Mouse (Mus musculus): ENCODE data around the gene Znrf2. TPM values are rescaled to one million over a fixed set of nuclear protein-coding genes. Genes with fewer than 3 reads are reported as not detected.

The Znrf2 gene
- total and polyA plus RNA-seq, 3 experiments: 16.1 to 21.3 TPM; not detected in 1

DNA sequence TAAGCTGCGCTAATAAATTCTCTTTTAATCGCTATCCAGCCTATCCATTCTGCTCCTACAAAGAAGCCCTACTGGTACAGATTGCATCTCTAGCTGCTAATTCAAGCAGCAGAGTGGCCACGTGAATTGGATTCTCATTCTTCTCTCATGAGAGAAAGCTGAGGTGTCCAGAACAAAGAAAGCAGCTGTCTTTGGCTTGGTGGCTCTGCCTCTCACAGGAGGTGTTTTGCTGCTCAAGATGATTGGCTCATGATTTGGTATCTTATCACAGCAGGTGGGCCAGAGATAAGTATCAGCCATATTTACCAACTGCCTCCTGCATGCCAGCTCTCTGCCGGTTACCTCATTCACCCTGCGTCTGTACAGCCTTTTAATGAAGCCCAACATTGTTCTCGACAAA is 34.8 kb upstream of the Znrf2 start:
- no peaks in the 10 kb centered on the region for H3K79me2 ChIP-seq (ENCODE audit: control insufficient read depth, insufficient read depth, low read length, poor library complexity)
- H3K27me3 ChIP-seq (ENCODE audit: control insufficient read depth in 1 of 2, insufficient read depth in 2 of 2, low read length in 2 of 2): no peaks in the 10 kb centered on the region
- peaks cover 0 to 5% of the 10 kb centered on the region in 2 experiments; a peak in 2 of 4 replicates for H3K36me3 ChIP-seq (ENCODE audit: control insufficient read depth in 1 of 2, insufficient read depth in 2 of 2, low read length in 2 of 2)
- no peak overlapping the region for H3K9ac ChIP-seq (ENCODE audit: control insufficient read depth, low read depth, low read length, poor library complexity, severe bottlenecking)
- no peak overlapping the region for H3K27ac ChIP-seq (ENCODE audit: control insufficient read depth, low read depth, low read length)
- H3K4me1 ChIP-seq (ENCODE audit: control insufficient read depth in 1 of 2, insufficient read depth in 2 of 2, low read length in 2 of 2): peaks cover 2 to 9% of the 10 kb centered on the region in 2 experiments; a peak in 2 of 4 replicates
- TF ChIP-seq GATA1 (IDR thresholded peaks at IDR 0.05; ENCODE audit: low read depth, low read length) (no peak), RCOR1 (IDR thresholded peaks at IDR 0.05; ENCODE audit: low read depth, low read length) (no peak), CTCF (IDR thresholded peaks at IDR 0.05 in 2 of 3, conservative IDR thresholded peaks at IDR 0.05 in 1 of 3; ENCODE audit: control insufficient read depth in 1 of 3, insufficient read depth in 1 of 3, low read depth in 2 of 3, low read length in 3 of 3, poor library complexity in 1 of 3, severe bottlenecking in 1 of 3) (no peak), TAL1 (IDR thresholded peaks at IDR 0.05; ENCODE audit: low read length) (no peak), POLR2A (IDR thresholded peaks at IDR 0.05; ENCODE audit: control insufficient read depth in 1 of 2, insufficient read depth in 1 of 2, low read depth in 1 of 2, low read length in 2 of 2, poor library complexity in 1 of 2) (no peak), CHD2 (IDR thresholded peaks at IDR 0.05; ENCODE audit: low read length) (no peak), KAT2A (conservative IDR thresholded peaks at IDR 0.05; ENCODE audit: low read depth, low read length) (no peak)
- H3K4me3 ChIP-seq (ENCODE audit: control insufficient read depth in 1 of 2, insufficient read depth in 1 of 2, low read depth in 2 of 2, low read length in 2 of 2): no peak overlapping the region
- H3K9me3 ChIP-seq (replicated peaks; ENCODE audit: insufficient read depth, low read length): no peaks in the 10 kb centered on the region
- no peak for DNase-seq (ENCODE audit: low read depth, low spot score)

DNA sequence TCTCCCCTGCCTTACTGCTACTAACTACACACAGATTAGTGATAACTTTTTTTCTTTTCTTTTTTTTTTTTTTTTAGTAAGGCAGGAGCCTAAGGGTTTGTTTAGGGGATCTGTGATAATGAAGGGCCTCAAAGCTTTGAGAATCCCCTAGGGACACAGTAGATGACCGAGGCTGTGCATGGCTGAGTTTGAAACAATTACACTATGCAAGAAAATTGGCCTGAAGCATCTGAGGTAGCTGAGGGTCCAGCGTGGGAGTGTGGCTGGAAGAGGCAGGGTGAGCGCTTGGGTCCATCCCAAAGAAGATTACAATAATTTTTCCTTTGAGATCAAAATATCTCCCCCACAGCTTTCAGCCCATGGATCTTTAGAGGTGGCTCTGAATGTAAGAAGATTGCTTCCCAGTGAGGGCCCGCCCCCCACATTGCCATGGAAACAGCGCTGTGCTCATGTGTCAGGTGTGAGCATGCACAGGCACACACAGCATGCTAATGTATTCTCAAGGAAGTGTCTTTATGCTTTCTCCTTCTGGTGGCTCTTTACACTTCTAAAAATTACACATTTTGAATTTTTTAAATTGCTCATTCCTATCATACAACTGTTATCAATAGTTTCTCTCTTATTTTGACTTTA is 31.5 kb upstream of the Znrf2 start:
- DNase-seq (ENCODE audit: low read depth, low spot score): no peak
- no peak overlapping the region for H3K9ac ChIP-seq (ENCODE audit: control insufficient read depth, low read depth, low read length, poor library complexity, severe bottlenecking)
- H3K4me3 ChIP-seq (ENCODE audit: control insufficient read depth in 1 of 2, insufficient read depth in 1 of 2, low read depth in 2 of 2, low read length in 2 of 2): no peak overlapping the region
- no peaks in the 10 kb centered on the region for H3K79me2 ChIP-seq (ENCODE audit: control insufficient read depth, insufficient read depth, low read length, poor library complexity)
- no peak for TF ChIP-seq POLR2A (IDR thresholded peaks at IDR 0.05; ENCODE audit: control insufficient read depth in 1 of 2, insufficient read depth in 1 of 2, low read depth in 1 of 2, low read length in 2 of 2, poor library complexity in 1 of 2)
- no peak for TF ChIP-seq ETS1 (IDR thresholded peaks at IDR 0.05; ENCODE audit: low read depth, low read length)
- TF ChIP-seq BHLHE40 (IDR thresholded peaks at IDR 0.05; ENCODE audit: borderline replicate concordance, low read depth, low read length): no peak
- no peak for TF ChIP-seq ZKSCAN1 (IDR thresholded peaks at IDR 0.05; ENCODE audit: low read depth, low read length)
- no peak for TF ChIP-seq TAL1 (IDR thresholded peaks at IDR 0.05; ENCODE audit: low read length)
- TF ChIP-seq ZNF384 (IDR thresholded peaks at IDR 0.05; ENCODE audit: low read depth, low read length): no peak
- TF ChIP-seq MEF2A (IDR thresholded peaks at IDR 0.05; ENCODE audit: extremely low read depth, insufficient replicate concordance, low read depth, low read length, poor library complexity, severe bottlenecking): no peak
- TF ChIP-seq POLR2AphosphoS5 (IDR thresholded peaks at IDR 0.05; ENCODE audit: borderline replicate concordance, low read depth, low read length): no peak
- TF ChIP-seq SMC3 (IDR thresholded peaks at IDR 0.05; ENCODE audit: low read depth, low read length): no peak
- TF ChIP-seq MAZ (IDR thresholded peaks at IDR 0.05; ENCODE audit: low read depth, low read length): no peak
- no peak for TF ChIP-seq TCF12 (IDR thresholded peaks at IDR 0.05; ENCODE audit: low read depth, low read length)
- no peak for TF ChIP-seq ZMIZ1 (IDR thresholded peaks at IDR 0.05; ENCODE audit: low read depth, low read length)
- no peak for TF ChIP-seq MAFK (IDR thresholded peaks at IDR 0.05; ENCODE audit: borderline replicate concordance, low read depth, low read length)
- TF ChIP-seq USF1 (IDR thresholded peaks at IDR 0.05; ENCODE audit: low read depth, low read length): no peak
- TF ChIP-seq CHD2 (IDR thresholded peaks at IDR 0.05; ENCODE audit: low read length): no peak
- peaks cover 2 to 7% of the 10 kb centered on the region in 2 experiments; a peak in 2 of 4 replicates for H3K4me1 ChIP-seq (ENCODE audit: control insufficient read depth in 1 of 2, insufficient read depth in 2 of 2, low read length in 2 of 2)
- H3K27me3 ChIP-seq (ENCODE audit: control insufficient read depth in 1 of 2, insufficient read depth in 2 of 2, low read length in 2 of 2): 0 out of 4 replicates have a peak, but pooled peaks cover 0 to 2% of the 10 kb centered on the region in 2 experiments
- H3K27ac ChIP-seq (ENCODE audit: control insufficient read depth, low read depth, low read length): no peak overlapping the region
- H3K36me3 ChIP-seq (ENCODE audit: control insufficient read depth in 1 of 2, insufficient read depth in 2 of 2, low read length in 2 of 2): peaks cover 0 to 5% of the 10 kb centered on the region in 2 experiments; a peak in 2 of 4 replicates
- H3K9me3 ChIP-seq (replicated peaks; ENCODE audit: insufficient read depth, low read length): no peaks in the 10 kb centered on the region
